Mouse (Mus musculus) bone marrow macrophage, adult 2 months (primary cell): Measurements from ENCODE around the gene H2-T23.

Experiments
- CTCF ChIP-seq: IDR thresholded peaks from 2 replicates; pipeline ENCODE4 v1.5.1; 2012; ENCODE audit warnings: low read depth, mild to moderate bottlenecking, low read length, moderate library complexity
- POLR2A ChIP-seq: IDR thresholded peaks from 2 replicates; pipeline ENCODE4 v1.6.1; 2012; ENCODE audit warnings: mild to moderate bottlenecking, low read depth, low read length, borderline replicate concordance

DNA sequence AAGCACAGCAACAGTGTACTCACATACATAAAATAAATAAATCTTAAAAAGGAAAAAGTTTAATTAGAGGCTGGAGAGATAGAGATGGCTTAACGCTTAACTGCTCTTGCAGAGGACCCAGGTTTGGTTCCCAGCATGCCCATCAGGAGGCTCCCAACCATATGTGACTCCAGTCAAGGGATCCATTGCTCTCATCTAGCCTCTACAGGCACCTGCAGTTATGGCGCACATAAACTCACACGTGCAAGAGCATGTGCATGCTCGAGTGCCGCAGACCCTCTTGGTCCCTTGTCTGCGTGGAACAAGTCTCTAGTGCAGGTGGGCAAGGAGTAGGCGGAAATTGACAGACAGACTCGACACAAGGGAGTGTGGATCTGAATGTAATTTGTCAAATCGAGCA is 10.6 kb downstream of the H2-T23 start:
- TF ChIP-seq CTCF (no peak), POLR2A (no peak)
